Mouse (Mus musculus): Measurements from ENCODE around the gene Rps6ka2.

Rps6ka2 gene

GRCm38 (mm10) chr17:7219044-7219718, 49.3 kb downstream of the Rps6ka2 start:
- DNase-seq (ENCODE audit: low read depth, low spot score): no peak

- no peak for DNase-seq (ENCODE audit: low read depth, low spot score)
These were observed 51.4 kb downstream of the Rps6ka2 start for GRCm38 (mm10) chr17:7221310-7221709.

- DNase-seq (ENCODE audit: low read depth, low spot score): no peak
These were observed 52.3 kb downstream of the Rps6ka2 start for GRCm38 (mm10) chr17:7222198-7222597.

GRCm38 (mm10) chr17:7228545-7228944, 58.6 kb downstream of the Rps6ka2 start:
- no peak for DNase-seq (ENCODE audit: low read depth, low spot score)

GRCm38 (mm10) chr17:7231312-7231711, 61.4 kb downstream of the Rps6ka2 start:
- DNase-seq (ENCODE audit: low read depth, low spot score): peak; percentile 34

GRCm38 (mm10) chr17:7231790-7232189, 61.9 kb downstream of the Rps6ka2 start:
- DNase-seq (ENCODE audit: low read depth, low spot score): peak; percentile 56

- no peak for DNase-seq (ENCODE audit: low read depth, low spot score)
These were observed 62.5 kb downstream of the Rps6ka2 start for GRCm38 (mm10) chr17:7232400-7232799.

GRCm38 (mm10) chr17:7233197-7233596, 63.3 kb downstream of the Rps6ka2 start:
- peak; percentile 86 for DNase-seq (ENCODE audit: low read depth, low spot score)

GRCm38 (mm10) chr17:7237706-7238105, 67.8 kb downstream of the Rps6ka2 start:
- DNase-seq (ENCODE audit: low read depth, low spot score): no peak

GRCm38 (mm10) chr17:7238766-7239165, 68.9 kb downstream of the Rps6ka2 start:
- no peak for DNase-seq (ENCODE audit: low read depth, low spot score)

- DNase-seq (ENCODE audit: low read depth, low spot score): no peak
These were observed 70.6 kb downstream of the Rps6ka2 start for GRCm38 (mm10) chr17:7240526-7240925.

GRCm38 (mm10) chr17:7245078-7245477, 75.2 kb downstream of the Rps6ka2 start:
- DNase-seq (ENCODE audit: low read depth, low spot score): peak; percentile 42

GRCm38 (mm10) chr17:7246893-7247556, 77.1 kb downstream of the Rps6ka2 start:
- no peak for DNase-seq (ENCODE audit: low read depth, low spot score)

GRCm38 (mm10) chr17:7250373-7250772, 80.5 kb downstream of the Rps6ka2 start:
- no peak for DNase-seq (ENCODE audit: low read depth, low spot score)

GRCm38 (mm10) chr17:7257208-7257607, 87.3 kb downstream of the Rps6ka2 start:
- no peak for DNase-seq (ENCODE audit: low read depth, low spot score)

GRCm38 (mm10) chr17:7258748-7259359, 88.9 kb downstream of the Rps6ka2 start:
- peak; percentile 57 for DNase-seq (ENCODE audit: low read depth, low spot score)

GRCm38 (mm10) chr17:7260360-7260759, 90.4 kb downstream of the Rps6ka2 start:
- DNase-seq (ENCODE audit: low read depth, low spot score): no peak

- DNase-seq (ENCODE audit: low read depth, low spot score): no peak
These were observed 92.1 kb downstream of the Rps6ka2 start for GRCm38 (mm10) chr17:7262056-7262455.

GRCm38 (mm10) chr17:7262620-7263019, 92.7 kb downstream of the Rps6ka2 start:
- DNase-seq (ENCODE audit: low read depth, low spot score): no peak

- DNase-seq (ENCODE audit: low read depth, low spot score): no peak
These were observed 94.7 kb downstream of the Rps6ka2 start for GRCm38 (mm10) chr17:7264610-7265009.

GRCm38 (mm10) chr17:7265291-7265690, 95.4 kb downstream of the Rps6ka2 start:
- no peak for DNase-seq (ENCODE audit: low read depth, low spot score)

GRCm38 (mm10) chr17:7265705-7266368, 95.9 kb downstream of the Rps6ka2 start:
- peak; percentile 45 for DNase-seq (ENCODE audit: low read depth, low spot score)
